Mouse (Mus musculus): Measurements from ENCODE around the gene Itgb3.

Itgb3 gene

GRCm38 (mm10) chr11:104622040-104622962, 14.5 kb downstream of the Itgb3 start:
- DNase-seq (ENCODE audit: low spot score): no peak

GRCm38 (mm10) chr11:104624791-104625391, 17.1 kb downstream of the Itgb3 start:
- DNase-seq (ENCODE audit: low spot score): no peak

- DNase-seq (ENCODE audit: low spot score): no peak
Observed at GRCm38 (mm10) chr11:104625453-104626402, 17.9 kb downstream of the Itgb3 start.

GRCm38 (mm10) chr11:104626635-104627034, 18.8 kb downstream of the Itgb3 start:
- DNase-seq (ENCODE audit: low spot score): no peak

GRCm38 (mm10) chr11:104627616-104628301, 20.0 kb downstream of the Itgb3 start:
- no peak for DNase-seq (ENCODE audit: low spot score)

- DNase-seq (ENCODE audit: low spot score): no peak
Observed at GRCm38 (mm10) chr11:104628566-104628965, 20.8 kb downstream of the Itgb3 start.

GRCm38 (mm10) chr11:104630185-104630835, 22.5 kb downstream of the Itgb3 start:
- DNase-seq (ENCODE audit: low spot score): no peak

GRCm38 (mm10) chr11:104631306-104631705, 23.5 kb downstream of the Itgb3 start:
- DNase-seq (ENCODE audit: low spot score): no peak

- peak; percentile 49 for DNase-seq (ENCODE audit: low spot score)
Observed at GRCm38 (mm10) chr11:104637010-104637409, 29.2 kb downstream of the Itgb3 start.

- no peak for DNase-seq (ENCODE audit: low spot score)
Observed at GRCm38 (mm10) chr11:104638006-104638405, 30.2 kb downstream of the Itgb3 start.

GRCm38 (mm10) chr11:104638906-104639305, 31.1 kb downstream of the Itgb3 start:
- DNase-seq (ENCODE audit: low spot score): no peak

GRCm38 (mm10) chr11:104639634-104640033, 31.8 kb downstream of the Itgb3 start:
- DNase-seq (ENCODE audit: low spot score): no peak

- no peak for DNase-seq (ENCODE audit: low spot score)
Observed at GRCm38 (mm10) chr11:104640894-104641293, 33.1 kb downstream of the Itgb3 start.

GRCm38 (mm10) chr11:104643236-104643635, 35.4 kb downstream of the Itgb3 start:
- no peak for DNase-seq (ENCODE audit: low spot score)

GRCm38 (mm10) chr11:104645402-104645801, 37.6 kb downstream of the Itgb3 start:
- DNase-seq (ENCODE audit: low spot score): no peak

GRCm38 (mm10) chr11:104646173-104646572, 38.4 kb downstream of the Itgb3 start:
- no peak for DNase-seq (ENCODE audit: low spot score)

- no peak for DNase-seq (ENCODE audit: low spot score)
Observed at GRCm38 (mm10) chr11:104646611-104647010, 38.8 kb downstream of the Itgb3 start.

- no peak for DNase-seq (ENCODE audit: low spot score)
Observed at GRCm38 (mm10) chr11:104647188-104647867, 39.5 kb downstream of the Itgb3 start.

- no peak for DNase-seq (ENCODE audit: low spot score)
Observed at GRCm38 (mm10) chr11:104648571-104648970, 40.8 kb downstream of the Itgb3 start.

- no peak for DNase-seq (ENCODE audit: low spot score)
Observed at GRCm38 (mm10) chr11:104660599-104660998, 52.8 kb downstream of the Itgb3 start.

All from lung, postnatal 25 days (tissue).